Mouse (Mus musculus) cortical plate, adult 2 months (tissue): ENCODE measurements around the gene Syncrip. TPM values are rescaled to one million over a fixed set of nuclear protein-coding genes. Genes with fewer than 3 reads are reported as not detected.

Source experiments
- H3K27ac ChIP-seq: fragments of 200-500 bp; 2 replicates; pipeline ENCODE4 v1.5.1; 2012; ENCODE audit warnings: low read length, control low read depth, inconsistent platforms; ENCODE audit not compliant: insufficient read depth
- H3K4me1 ChIP-seq: fragments of 200-500 bp; 2 replicates; pipeline ENCODE4 v1.6.1; 2011; ENCODE audit warnings: low read length; ENCODE audit not compliant: control insufficient read depth, insufficient read depth
- H3K4me3 ChIP-seq: fragments of 200-500 bp; 2 replicates; pipeline ENCODE4 v1.5.1; 2011; ENCODE audit warnings: mild to moderate bottlenecking, low read length, control low read depth; ENCODE audit not compliant: insufficient read depth
- CTCF ChIP-seq: fragments of 200-500 bp; IDR thresholded peaks from 2 replicates; pipeline ENCODE4 v1.5.1; 2011; ENCODE audit warnings: mild to moderate bottlenecking, control low read depth, low read length; ENCODE audit not compliant: insufficient read depth; ENCODE audit errors: extremely low read depth
- POLR2A ChIP-seq: fragments of 200-500 bp; IDR thresholded peaks from 2 replicates; pipeline ENCODE4 v1.6.1; 2011; ENCODE audit warnings: mild to moderate bottlenecking, low read length, control low read depth; ENCODE audit not compliant: insufficient read depth; ENCODE audit errors: extremely low read depth
- polyA plus RNA-seq: library from polyadenylated mRNA; depleted of rRNA; stranded (reverse); fragments of >200 nt; gene quantifications from 2 replicates; pipeline ENCODE4 v1.2.3, GENCODE M21; 2012; rRNA removed

Gene Syncrip
- polyA plus RNA-seq, 1 experiment: 22.9 TPM

GRCm38 (mm10) chr9:88438237-88438554 lies 44.2 kb downstream of the Syncrip start:
- TF ChIP-seq CTCF (no peak), POLR2A (no peak)
- peak overlapping the region; percentile 90; the same call in 1 of the 2 replicates for H3K27ac ChIP-seq

GRCm38 (mm10) chr9:88437342-88438236 lies 44.8 kb downstream of the Syncrip start:
- H3K4me3 ChIP-seq: peak overlapping the region; percentile 85
- no peak for TF ChIP-seq CTCF
- TF ChIP-seq POLR2A: no peak

More at GRCm38 (mm10) chr9:88438237-88438554, 44.2 kb downstream of the Syncrip start:
- peaks cover 7% of the 10 kb centered on the region for H3K4me1 ChIP-seq
- peak overlapping the region; percentile 85 for H3K4me3 ChIP-seq

GRCm38 (mm10) chr9:88424356-88424755 lies 58.0 kb downstream of the Syncrip start:
- no peak overlapping the region for H3K27ac ChIP-seq
- TF ChIP-seq POLR2A (no peak), CTCF (no peak)
- peaks cover 3% of the 10 kb centered on the region for H3K4me1 ChIP-seq
- no peak overlapping the region for H3K4me3 ChIP-seq

More at GRCm38 (mm10) chr9:88437342-88438236, 44.8 kb downstream of the Syncrip start:
- Histone ChIP-seq H3K27ac (no peak overlapping the region), H3K4me1 (peaks cover 7% of the 10 kb centered on the region)

- no peak for TF ChIP-seq POLR2A
- TF ChIP-seq CTCF: no peak
- no peak overlapping the region for H3K4me3 ChIP-seq
- H3K4me1 ChIP-seq: peaks cover 1% of the 10 kb centered on the region; the same call in 1 of the 2 replicates
- no peak overlapping the region for H3K27ac ChIP-seq
Observed at GRCm38 (mm10) chr9:88422428-88422827, 59.9 kb downstream of the Syncrip start.

- no peaks in the 10 kb centered on the region for H3K4me1 ChIP-seq
- H3K4me3 ChIP-seq: no peak overlapping the region
Observed at GRCm38 (mm10) chr9:88416752-88417151, 65.6 kb downstream of the Syncrip start.

GRCm38 (mm10) chr9:88409978-88410377 lies 72.4 kb downstream of the Syncrip start:
- TF ChIP-seq POLR2A (no peak), CTCF (no peak)
- no peak overlapping the region for H3K27ac ChIP-seq
- no peaks in the 10 kb centered on the region for H3K4me1 ChIP-seq
- H3K4me3 ChIP-seq: no peak overlapping the region

More at GRCm38 (mm10) chr9:88416752-88417151, 65.6 kb downstream of the Syncrip start:
- TF ChIP-seq POLR2A (no peak), CTCF (no peak)
- no peak overlapping the region for H3K27ac ChIP-seq

- Histone ChIP-seq H3K4me1 (no peaks in the 10 kb centered on the region), H3K4me3 (no peak overlapping the region), H3K27ac (no peak overlapping the region)
- TF ChIP-seq CTCF (no peak), POLR2A (no peak)
Observed at GRCm38 (mm10) chr9:88404515-88404914, 77.9 kb downstream of the Syncrip start.

- Histone ChIP-seq H3K27ac (peak overlapping the region; percentile 19; the same call in 1 of the 2 replicates), H3K4me1 (no peaks in the 10 kb centered on the region), H3K4me3 (no peak overlapping the region)
- TF ChIP-seq CTCF (no peak), POLR2A (no peak)
Observed at GRCm38 (mm10) chr9:88404088-88404487, 78.3 kb downstream of the Syncrip start.

GRCm38 (mm10) chr9:88398461-88398860 lies 83.9 kb downstream of the Syncrip start:
- TF ChIP-seq CTCF (no peak), POLR2A (no peak)
- Histone ChIP-seq H3K4me3 (no peak overlapping the region), H3K4me1 (no peaks in the 10 kb centered on the region)

More at GRCm38 (mm10) chr9:88398461-88398860, 83.9 kb downstream of the Syncrip start:
- H3K27ac ChIP-seq: no peak overlapping the region

Other genes starting within 250 kb of the Syncrip start
- gene Nt5e, start 155.4 kb downstream of the Syncrip start, polyA plus RNA-seq: 2.7 and 3.1 TPM in 2 replicates
- 46.4 and 47.2 TPM in 2 replicates for gene Snx14, start 43.6 kb downstream of the Syncrip start, polyA plus RNA-seq
- gene Gm20537, start 26.0 kb downstream of the Syncrip start, polyA plus RNA-seq: 0.21 and 1.2 TPM in 2 replicates
- 18.1 and 19.6 TPM in 2 replicates for gene Zfp949, start 65.4 kb upstream of the Syncrip start, polyA plus RNA-seq
- gene Trim43a, start 98.3 kb upstream of the Syncrip start, polyA plus RNA-seq: 0.66 and 0.71 TPM in 2 replicates
- 37.1 and 37.9 TPM in 2 replicates for gene Mthfsl, start 237.7 kb upstream of the Syncrip start, polyA plus RNA-seq
- 0.34 TPM in 1 of 2 replicates, not detected in the other for gene Bcl2a1d, start 249.3 kb upstream of the Syncrip start, polyA plus RNA-seq